Mouse (Mus musculus): Measurements from ENCODE around the gene Cdk8. TPM values are rescaled to one million over a fixed set of nuclear protein-coding genes. Genes with fewer than 3 reads are reported as not detected.

Gene Cdk8
- polyA plus RNA-seq, 2 experiments from 2014 or later: 12.5 to 19.0 TPM

GRCm38 (mm10) chr5:146329541-146329940, 98.5 kb downstream of the Cdk8 start:
- no peak for ATAC-seq

- no peak for ATAC-seq
Measured at GRCm38 (mm10) chr5:146330031-146330764, 99.2 kb downstream of the Cdk8 start.

GRCm38 (mm10) chr5:146330765-146331115, 99.7 kb downstream of the Cdk8 start:
- ATAC-seq: no peak

GRCm38 (mm10) chr5:146331131-146331530, 100.1 kb downstream of the Cdk8 start:
- ATAC-seq: no peak

GRCm38 (mm10) chr5:146332541-146332940, 101.5 kb downstream of the Cdk8 start:
- no peak for ATAC-seq

- ATAC-seq: no peak
Measured at GRCm38 (mm10) chr5:146334410-146334809, 103.4 kb downstream of the Cdk8 start.

GRCm38 (mm10) chr5:146338064-146338463, 107.0 kb downstream of the Cdk8 start:
- ATAC-seq: no peak

GRCm38 (mm10) chr5:146340037-146340436, 109.0 kb downstream of the Cdk8 start:
- no peak for ATAC-seq

GRCm38 (mm10) chr5:146344911-146345686, 114.1 kb downstream of the Cdk8 start:
- no peak for ATAC-seq

GRCm38 (mm10) chr5:146347081-146347480, 116.1 kb downstream of the Cdk8 start:
- no peak for ATAC-seq

GRCm38 (mm10) chr5:146349183-146349582, 118.2 kb downstream of the Cdk8 start:
- no peak for ATAC-seq

GRCm38 (mm10) chr5:146350784-146351183, 119.8 kb downstream of the Cdk8 start:
- no peak for ATAC-seq

- no peak for ATAC-seq
Measured at GRCm38 (mm10) chr5:146352006-146352405, 121.0 kb downstream of the Cdk8 start.

Other genes with a start within 250 kb of the Cdk8 start
- not detected for gene Cyp3a25, start 221.6 kb upstream of the Cdk8 start, polyA plus RNA-seq (2017; shearing (Covaris generic))
- gene Cyp3a59, start 152.0 kb upstream of the Cdk8 start, polyA plus RNA-seq (2017; shearing (Covaris generic)): not detected
- gene Gm5565, start 70.7 kb upstream of the Cdk8 start, polyA plus RNA-seq (2017; shearing (Covaris generic)): not detected
- gene Gm6309, start 60.5 kb upstream of the Cdk8 start, polyA plus RNA-seq (2017; shearing (Covaris generic)): not detected
- under 1 TPM; 0.44 to 0.93 TPM for gene 1700001J03Rik, start 45.9 kb upstream of the Cdk8 start, polyA plus RNA-seq (2017; shearing (Covaris generic))
- gene Rnf6, start 9.7 kb upstream of the Cdk8 start, polyA plus RNA-seq (2017; shearing (Covaris generic)): 10 to 100 TPM; 81.0 to 81.9 TPM
- gene Wasf3, start 153.8 kb downstream of the Cdk8 start, polyA plus RNA-seq (2017; shearing (Covaris generic)): not detected